Mouse (Mus musculus) spleen, postnatal 36 days (tissue): ENCODE data around the gene Spata46.

Experiments
- DNase-seq, 2 experiments: peaks; one replicate each; pipeline ENCODE4 v3.0.0; 2022; ENCODE audit warnings: low spot score in 2 of 2, mixed read lengths in 1 of 2

Gene Spata46

DNA sequence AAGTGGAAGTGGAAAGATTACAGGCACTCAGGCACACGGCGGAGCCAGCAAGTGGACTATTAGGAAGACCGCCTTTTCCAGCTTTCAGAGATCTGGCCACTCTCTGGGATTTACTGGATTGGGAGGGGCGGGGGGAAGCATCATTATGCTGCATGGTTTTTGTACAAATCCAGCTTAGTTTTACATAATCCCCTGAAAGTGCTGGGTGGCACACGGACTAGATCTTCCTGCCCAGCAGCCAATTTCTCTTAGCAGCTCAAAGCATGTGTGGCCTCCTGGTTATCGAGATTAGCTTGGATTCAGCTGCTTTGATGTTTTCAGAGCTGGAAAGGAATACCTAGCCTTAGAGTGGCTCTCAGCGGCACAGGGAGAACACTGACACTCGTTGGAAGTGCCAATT is 34.5 kb downstream of the Spata46 start:
- DNase-seq, result no peak

DNA sequence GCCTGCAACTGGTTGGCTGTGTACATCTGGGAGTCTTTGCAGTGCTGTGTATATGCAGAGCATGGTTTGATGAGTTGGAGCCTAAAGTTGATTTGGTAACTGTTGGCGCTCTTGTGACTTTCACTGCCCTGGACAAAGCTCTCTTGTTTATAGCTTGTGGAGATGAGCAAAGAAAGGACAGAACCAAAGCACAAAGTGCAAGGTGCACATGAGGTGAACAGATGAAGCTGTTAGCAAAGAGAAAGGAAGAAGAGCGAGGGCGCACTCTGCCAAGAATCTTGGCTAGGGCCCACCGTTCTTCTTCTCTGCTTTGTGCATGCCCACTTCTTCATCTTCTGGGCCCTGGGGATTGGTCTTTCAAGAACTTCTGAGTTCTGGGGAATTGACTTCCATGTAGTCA is 35.3 kb downstream of the Spata46 start:
- DNase-seq, result no peak

DNA sequence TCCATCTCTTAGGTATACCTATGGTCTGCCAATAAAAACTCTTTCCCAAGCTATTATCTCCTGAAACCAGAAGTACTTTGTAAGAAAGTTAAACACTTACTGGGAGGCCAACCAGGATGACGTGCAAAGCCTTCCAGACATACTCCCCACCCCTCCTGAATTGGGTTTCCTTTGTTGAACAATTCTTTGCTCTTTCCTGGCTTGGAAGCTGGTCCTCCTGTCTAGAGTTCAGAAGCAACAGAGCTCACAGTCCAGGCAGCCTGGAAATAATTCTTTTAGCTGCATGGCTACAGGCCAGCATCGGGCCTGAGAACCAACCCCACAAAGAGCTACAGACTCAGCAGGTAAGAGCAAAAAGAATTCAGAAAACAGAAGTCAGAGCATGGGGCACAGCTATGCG is 37.7 kb downstream of the Spata46 start:
- DNase-seq, result no peak

DNA sequence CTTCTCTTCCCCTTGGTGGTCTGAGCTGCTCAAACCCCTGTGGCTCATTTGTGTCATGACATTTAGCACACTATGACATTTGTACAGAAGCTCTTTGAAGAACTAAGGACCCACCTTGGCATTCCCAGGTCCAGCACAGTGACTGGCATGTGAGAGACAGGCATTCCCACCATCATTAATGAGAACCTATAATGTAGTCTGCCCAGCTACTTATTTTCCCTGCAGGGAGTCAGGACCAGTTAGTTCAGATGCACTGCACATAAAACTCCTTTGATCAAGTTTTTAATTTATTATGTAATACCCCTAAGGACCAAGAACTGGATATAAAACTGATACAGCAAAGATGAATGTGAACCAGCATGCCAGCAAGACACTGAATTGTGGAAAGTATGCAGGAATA is 42.5 kb downstream of the Spata46 start:
- no peak for DNase-seq

DNA sequence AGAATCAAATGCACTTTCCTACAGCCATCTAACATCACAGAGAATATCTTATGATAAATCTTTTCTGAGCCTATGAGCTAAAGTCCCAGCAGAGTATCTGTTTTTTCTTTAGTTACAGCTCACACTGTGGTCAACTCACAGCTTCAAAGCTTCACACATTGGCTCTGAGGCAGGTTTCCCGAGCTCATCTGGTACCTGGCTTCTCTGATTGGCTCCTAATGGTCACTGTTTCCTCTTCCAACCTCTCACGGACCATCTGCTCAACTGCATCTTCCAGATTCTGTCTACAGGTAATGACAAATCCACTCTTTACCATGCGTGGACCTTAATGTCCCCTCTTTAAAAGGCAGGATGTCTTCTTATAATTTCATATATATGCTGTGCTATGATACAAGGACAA is 44.7 kb downstream of the Spata46 start:
- no peak for DNase-seq

DNA sequence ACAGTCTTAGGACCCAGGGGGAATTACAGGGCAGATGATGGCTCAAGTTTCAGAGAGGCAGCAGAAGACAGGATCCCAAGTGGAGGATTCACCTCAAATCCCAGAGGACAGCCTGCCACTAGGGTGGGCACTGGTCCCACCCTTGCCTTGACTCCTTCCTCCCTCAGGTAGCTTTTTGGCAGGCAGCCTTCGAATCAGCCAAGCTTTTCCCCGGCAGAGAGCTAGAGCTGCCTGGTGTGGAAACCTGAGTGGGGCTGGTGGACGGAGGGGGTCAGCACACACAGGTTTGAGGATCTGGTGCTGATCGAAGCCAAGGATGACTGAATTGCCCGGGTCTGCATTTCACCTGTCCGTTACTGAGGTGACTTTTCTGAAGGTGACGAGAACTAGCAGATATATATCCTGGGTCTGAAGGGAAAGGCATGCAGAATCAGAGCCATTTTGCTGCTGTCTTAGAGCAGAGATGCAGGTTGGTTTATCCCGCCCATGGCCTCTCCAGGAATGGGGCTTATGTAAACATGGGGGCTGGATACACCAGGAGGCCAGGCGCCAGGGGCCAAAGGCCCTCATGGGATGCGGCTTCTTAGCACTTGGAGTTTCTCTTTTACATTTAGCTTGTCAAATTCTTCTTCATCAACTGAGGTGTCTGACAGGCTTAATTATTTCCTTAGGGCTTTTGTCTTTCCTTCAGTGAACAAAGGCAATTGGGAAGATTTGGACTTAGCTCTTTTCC is 51.7 kb downstream of the Spata46 start:
- DNase-seq, result no peak
